Mouse (Mus musculus) ZHBTc4 (cell line): ENCODE measurements at regions not wholly inside any gene's neighbourhood (a gene's known extent, or its start where the extent isn't known, plus 50 kb on each side); places are given as distances from the start of the nearest gene placed in this dataset.
A peak's percentile ranks its signal among the peaks of the same experiment; 100 is the strongest.

Experiments used
- DNase-seq: peaks from one replicate; pipeline ENCODE4 v3.0.0-alpha.2; 2011; ENCODE audit warnings: low read depth, low spot score

DNA sequence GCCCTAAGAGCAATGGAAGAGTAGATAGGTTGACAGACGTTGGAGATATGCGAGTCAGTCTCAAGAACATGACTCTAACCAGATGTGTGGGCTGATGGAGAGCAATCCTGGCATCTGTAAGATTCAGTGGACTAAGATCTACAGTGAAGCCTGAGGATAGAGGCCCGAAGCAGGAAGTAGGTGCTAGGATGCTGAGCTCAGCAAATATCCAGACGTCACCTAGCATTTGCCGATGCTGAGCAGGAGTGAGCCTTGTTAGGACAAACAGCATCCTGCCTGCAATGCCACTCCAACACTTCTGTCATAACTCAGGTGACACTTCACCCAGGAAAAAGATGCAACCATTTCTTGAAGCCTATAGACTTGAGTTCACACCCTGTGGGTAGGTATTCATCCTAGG lies 199.8 kb downstream of the Hs3st3b1 start:
- no peak for DNase-seq

DNA sequence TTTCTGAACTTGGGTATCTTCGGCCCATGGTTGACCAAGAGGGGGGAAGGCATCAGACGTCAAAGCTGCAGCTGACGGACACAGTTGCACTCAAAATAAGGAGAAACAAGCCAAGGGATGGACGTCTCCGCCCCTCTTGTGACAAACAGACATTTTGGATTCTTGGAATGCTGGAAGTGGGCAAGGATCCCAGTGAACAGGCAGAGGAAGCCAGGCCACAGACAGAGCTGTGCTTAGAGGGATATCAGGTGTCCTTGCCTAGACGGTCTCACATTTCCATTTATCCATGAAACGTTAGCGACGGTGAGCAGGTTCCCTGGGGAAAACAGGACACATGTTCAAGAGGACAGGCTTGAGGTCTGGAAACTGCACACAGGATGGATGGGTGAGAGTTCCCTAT lies 191.2 kb downstream of the Hs3st3b1 start:
- no peak for DNase-seq

DNA sequence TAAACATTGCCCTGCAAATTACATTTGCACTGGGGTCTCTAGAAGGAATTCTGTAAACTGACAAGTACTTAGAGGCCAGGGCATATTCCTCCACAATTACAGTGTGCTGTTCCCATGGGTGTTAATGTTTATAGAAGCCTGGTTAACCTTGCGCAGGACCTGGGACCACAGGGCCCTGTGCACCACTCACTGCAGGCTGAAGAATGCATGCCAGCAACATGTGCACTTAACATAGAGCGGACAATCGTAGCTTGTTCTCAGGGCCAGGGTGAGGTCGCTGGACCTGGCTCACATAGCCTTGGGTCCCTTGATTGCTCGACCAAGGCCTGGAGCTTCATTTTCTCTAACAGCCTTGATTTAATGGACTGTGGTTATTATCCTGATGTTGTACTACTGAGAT lies 168.8 kb downstream of the Hs3st3b1 start:
- no peak for DNase-seq

DNA sequence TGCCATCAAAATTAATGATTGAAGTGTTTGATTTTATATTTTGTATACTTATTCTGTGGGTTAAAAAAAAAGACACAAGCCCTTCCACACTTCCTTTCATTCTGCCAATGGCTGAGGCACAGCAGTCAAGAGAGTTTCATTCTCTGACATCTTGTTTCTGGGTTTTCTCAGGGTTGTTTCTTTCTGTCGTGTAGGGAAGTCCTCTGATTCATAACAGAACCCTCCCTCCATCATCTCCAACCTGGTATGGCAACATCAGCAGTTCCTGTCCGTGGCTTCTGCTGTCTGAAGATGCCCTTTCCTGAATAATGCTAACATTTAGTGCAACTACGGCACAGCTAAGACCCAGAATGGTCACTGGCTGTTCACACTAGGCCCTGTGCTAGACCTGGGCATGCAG lies 167.3 kb downstream of the Hs3st3b1 start:
- no peak for DNase-seq

DNA sequence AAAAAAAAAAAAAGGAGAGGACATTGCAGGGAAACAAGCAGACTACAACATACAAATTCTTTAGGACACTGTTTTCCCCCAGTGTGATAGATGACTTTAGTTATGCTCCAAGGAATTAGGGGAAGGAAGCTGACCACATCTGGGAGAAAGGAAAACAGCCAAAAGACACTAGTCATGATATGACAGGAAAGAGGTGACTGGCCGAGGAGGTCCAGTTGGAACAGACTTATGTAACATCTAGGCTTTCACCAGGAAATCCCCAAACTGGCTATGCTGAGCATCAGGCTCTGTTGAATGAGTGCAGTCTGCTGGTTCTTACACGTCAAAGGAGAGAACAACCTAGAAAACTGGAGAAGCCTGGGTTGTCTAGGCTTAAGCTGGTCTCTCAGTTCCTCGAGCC lies 163.8 kb downstream of the Hs3st3b1 start:
- no peak for DNase-seq

DNA sequence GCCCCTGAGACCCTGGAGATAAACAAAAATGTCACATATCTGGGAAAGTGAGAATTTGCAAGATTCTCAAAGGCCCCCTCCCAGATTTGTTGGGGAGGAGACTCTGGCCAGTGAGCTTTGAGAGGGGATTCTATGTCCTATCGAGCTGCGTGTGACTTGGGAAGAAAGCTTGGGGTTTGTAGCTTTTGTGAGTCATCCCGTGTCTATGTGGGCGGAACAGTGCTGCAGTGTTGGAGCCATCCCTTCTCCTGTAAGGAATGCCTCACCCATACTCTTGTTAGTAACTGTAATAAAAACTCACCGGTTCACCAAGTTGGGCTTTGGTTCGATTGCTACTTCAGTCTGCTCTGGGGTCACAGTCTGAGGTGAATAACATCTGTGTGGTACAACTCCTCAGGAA lies 160.5 kb downstream of the Hs3st3b1 start:
- no peak for DNase-seq

DNA sequence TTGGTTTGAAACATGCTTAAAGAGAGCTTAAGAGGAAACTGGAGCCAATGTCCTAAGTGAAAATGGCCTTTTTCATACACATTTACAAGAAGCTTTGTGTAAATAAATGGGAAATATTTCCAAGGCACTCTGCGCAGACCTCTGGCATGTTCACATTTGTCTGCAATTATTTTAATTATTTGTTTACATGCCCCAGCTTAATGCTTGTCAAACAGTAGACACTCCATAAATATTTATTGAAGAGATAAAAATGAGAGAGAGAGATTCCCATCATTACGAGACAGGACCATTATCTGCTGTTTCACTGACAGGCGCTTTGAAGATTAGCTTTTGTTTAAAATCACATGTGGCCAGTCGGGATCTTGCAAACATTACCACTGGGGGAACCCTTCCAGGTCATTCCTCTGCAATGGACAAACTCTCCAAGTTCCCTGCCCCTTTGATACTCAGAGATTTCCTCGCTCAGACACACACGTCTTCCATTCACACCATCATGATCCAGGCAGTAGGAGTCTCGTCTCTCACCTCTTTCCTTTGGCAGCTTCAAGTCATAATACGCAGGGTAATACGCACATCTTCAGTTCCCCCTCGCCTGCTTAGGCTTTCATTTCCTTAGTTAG lies 154.3 kb downstream of the Hs3st3b1 start:
- DNase-seq: no peak

DNA sequence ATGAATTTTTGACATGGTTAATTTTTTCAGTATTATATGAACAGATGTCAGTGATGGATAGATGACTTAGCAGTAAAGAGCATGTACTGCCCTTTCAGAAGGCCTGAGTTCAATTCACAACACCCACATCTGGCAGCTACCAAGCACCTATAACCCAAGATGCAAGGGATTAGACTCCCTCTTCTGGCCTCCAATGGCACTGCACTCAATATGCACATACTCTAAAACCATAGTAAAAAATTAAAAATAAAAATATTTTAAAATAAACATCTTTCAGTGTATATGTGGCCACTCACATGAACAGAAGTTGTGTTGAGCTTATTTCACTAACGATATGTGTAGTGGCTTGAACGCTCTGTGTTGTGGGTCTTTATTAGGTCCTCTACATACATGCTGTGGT lies 152.4 kb downstream of the Hs3st3b1 start:
- peak; percentile 5 for DNase-seq

DNA sequence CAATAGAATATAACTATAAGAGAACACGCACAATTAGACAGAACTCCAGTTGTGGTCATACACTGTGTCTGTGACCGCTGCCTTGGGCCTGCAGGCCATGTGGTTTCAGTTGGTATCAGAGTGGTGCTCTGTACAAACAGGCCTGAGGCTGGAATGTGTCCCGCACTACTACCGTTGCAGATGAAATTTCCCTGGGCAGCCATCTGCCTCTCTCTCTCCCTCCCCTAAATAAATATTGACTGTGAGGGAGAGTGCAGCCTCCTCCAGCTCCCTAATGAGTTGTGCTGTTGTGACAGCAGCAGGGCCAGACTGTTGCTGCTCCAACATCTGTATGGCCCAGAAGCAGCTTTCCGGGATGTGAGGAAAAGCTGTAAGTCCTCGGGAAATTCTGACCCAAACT lies 146.7 kb downstream of the Hs3st3b1 start:
- no peak for DNase-seq

DNA sequence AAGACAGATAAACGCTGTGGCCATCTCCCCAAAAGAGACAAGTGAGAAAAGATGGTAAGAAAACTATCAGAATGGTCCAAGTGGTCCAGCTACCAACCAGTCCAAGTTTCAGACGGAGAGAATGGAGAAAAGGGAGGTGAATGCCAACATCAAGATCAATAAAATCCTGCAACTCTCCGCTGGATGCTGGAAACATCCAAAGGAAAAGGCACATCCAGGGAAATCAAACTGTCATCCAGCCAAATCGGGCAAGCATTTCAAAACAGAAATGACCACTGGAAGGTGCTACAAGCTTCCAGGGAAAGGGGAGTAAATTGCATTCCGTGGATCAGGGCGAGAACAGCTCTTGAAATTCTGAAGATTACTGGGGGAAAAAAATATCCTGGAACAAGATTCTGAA lies 142.7 kb downstream of the Hs3st3b1 start:
- DNase-seq: no peak

DNA sequence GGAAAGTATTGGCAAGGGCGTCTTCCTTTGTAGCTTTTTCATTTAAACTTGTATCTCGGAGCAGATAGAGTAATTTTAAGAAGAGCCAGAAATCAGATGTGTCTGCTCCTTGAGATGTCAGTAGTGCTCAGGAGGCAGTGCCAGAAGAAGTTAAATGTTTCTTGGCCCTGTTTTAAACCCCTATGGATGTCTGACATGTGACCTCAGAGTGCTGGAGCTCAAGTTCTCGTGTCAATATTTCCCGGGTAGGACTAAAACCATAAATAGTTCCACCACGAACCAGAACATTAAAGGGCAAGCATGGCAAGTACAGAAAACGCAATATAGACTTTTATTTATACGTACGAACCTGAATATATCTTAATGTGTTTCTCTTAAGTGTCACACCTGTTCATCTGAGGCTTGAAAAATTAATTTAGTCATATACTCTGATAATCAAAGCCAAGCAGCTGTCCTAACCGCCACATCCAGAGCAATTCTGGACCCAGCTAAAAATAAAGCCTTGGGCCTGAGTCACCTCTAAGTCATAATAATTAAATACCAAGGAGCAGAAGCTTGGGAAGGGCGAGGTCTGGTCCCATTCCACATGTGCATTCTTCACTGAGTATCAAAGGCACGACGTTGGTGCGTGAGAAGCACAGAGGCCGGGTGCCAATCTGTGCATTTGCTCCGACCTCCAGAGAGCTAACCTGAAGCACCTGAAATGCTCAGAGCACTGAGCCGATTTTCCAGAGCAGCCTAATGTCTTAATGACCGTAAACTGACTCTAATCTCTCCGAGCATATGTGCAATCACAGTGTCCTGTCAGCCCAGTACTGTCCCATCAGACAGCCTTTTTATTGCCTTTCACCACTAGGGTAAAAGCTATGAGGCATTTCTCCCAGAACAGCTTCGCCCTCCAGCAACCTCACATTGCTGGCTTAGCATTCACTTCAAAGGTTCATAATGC lies 139.8 kb downstream of the Hs3st3b1 start:
- DNase-seq: peak; percentile 14

DNA sequence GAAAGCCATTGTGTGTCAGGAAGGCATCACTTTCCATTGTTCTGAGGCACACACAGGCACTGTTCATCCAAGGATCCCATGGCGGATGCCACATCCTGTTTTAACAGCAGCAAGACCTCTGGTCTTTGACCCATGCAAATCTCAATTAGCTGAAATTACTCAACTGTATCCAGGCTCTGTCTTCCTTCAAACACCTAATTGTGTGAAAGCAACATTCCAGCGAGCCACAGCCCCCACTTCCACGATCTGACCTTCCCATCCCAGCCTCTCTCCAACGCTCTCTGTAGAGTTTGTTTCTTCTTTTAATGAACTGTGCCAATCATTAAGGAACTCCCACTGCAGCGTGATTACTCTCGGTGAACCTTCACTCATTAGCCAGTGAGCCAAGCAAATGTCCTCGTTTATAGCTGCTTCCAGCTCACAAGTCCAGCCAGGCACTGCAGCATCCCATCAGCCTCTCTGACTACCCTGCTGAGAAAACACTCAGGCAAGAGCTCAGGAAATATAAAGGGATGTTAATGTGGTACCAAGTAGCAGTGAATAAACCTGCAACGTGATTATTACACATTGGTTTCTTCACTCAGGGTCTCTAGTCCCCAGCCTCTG lies 136.7 kb downstream of the Hs3st3b1 start:
- DNase-seq: no peak

DNA sequence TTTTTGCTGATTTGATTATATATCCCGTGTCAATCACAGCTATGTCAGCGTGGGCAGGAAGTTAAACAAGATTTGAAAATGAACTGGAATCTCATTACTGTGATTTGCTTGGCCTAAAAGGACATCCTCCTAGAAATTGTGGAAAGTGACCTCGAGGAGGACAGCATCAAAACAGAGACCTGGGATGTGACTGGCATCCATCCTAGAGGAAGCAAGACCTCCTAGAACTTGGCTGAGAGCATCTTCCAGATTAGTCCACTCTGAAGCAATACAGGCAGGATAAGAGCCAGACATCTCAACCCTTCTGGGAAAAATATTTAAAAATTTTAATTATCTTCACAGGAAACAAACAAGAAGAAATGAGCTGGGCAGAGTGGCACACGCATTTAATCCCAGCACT lies 136.1 kb downstream of the Hs3st3b1 start:
- no peak for DNase-seq

DNA sequence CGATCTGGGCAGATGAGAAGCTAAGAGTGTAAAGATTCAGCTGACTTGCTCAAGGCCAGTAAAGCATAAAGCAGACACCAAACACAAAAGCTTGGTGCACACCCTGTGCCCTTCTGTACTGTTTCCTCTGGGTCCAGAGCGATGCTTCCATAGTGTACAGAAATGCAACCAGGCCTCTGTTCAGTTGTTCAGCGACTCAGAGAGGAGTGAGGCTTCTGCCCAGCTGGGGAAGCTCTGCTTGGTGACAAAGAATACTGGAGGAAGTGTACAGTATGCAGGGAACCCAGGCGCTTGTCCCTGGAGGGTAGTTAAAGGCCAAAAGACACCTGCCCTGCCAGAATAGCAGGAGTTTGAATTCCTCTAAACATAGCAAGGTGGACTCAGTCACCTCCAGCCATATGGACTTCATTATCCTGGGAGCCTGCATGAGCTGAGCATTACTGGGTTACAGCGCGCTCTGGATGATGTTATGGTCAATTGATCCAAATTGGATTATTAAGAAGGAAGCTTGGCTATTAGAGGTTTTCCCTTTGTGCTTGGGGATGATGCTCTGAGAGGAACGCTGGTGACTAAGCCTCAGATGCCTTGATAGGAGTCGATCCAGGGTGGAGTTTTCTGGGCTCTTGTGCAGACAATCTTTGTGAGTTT lies 132.5 kb downstream of the Hs3st3b1 start:
- no peak for DNase-seq

DNA sequence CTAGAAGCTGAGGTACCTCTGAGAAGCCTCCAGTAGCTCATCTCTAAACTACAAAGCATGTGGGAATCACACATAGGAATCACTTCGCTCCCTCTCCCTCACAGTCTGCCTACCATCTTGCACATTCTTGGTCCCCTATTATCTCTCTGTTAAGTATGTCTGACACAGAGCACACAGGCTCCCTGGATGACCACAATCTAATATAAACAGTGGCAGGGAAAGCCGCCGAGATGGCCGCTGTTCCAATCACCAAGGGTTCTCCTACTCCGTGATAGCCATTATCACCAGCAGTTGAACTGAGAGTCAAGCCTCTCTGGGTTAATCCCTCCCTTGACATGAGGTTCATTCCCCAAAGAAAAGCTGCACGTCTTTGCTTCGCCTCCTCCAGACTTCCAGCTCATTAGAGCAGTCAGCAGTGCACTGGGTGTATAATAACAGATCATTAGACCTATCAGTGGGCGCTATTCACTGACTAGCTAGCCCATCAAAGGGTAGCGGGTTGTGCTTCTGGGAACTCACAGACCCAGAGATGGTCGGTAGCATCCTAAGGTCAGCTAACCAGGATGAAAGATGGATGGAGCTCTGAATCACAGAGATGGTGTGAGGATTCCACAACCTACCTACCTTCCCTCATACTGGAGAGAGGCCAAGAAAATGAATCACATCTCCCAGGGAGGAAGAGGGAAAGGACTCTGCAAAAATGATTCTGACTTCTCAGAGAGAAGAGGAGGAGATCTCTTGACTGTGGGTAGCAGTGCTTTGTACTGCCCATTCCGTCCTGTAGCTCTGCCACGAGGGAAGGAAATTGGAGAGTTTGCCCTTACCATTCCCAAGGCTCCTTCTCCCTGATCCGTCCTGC lies 130.9 kb downstream of the Hs3st3b1 start:
- DNase-seq: no peak

DNA sequence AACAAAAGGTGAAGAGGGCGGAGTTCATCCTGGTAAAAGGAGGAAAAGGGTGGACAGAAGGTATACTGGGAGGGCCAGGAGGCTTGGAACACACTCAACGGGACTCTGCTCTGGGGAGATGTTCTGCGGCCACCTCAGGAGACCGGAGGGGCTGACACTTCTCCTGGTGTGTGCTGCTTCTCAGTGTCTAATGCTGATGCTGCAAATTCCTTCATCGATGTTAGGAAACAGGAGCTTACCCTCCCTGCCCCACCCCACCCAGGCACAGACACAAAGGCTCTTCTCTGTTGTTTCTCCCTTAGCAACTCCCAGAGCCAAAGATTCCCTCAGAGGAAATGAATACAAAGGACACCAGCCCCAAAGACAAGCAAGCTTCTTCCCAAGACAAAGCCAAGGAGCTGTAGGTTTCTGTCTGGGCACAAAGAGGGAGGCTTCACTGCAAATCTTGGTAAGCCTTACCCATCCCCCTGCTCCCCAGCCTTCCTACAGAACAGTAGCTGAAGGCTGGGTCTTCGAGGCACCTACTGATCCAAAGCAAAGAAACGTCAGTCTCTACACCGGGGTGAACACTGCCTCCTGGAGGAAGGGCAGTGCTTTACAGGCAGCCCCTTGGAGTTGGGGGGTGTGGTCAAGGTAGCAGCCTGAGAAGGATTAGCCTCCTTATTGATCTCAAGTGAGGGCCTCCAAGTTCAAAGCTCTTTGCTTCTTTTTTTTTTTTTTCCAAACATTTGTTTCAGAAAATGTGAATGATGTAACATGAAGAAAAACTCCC lies 128.2 kb downstream of the Hs3st3b1 start:
- DNase-seq: peak; percentile 87

DNA sequence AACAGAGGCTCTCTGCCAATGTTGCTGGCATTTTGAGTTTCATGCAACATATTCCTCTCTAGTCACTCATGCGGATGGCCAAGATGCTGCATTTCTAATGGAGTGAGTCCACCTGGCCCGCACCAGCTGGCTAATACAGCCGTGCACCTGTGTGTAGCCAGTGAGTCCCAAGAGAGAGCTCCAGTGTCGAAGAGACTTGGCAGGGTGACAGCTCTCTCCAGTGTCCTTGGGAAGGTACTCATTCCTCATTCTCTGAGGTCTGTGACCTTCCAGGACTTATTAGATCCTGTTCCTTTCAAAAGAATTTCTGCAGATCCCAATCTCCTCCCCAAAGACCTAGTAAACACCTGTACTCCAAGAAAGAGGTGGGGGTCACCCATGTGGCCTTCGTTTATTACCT lies 109.9 kb downstream of the Hs3st3b1 start:
- no peak for DNase-seq

DNA sequence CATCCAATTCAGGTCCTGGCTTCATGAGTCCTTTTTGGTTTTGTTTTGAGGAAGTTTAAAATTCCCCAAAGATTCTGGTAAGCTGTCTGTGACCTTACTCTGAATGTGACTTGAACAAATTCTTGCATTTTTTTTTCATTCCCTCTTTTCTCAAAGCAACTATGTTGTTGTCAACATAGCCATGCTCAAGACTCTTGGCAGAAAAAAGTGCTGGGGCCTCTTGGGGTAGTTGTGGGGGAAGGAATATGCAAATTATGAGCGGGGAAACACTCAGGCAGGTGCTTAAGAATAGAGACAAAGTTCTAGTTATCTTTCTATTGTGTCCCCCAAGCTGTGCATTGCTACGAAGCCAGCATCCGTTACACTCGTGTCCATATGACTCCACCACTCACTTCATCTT lies 99.2 kb downstream of the Hs3st3b1 start:
- no peak for DNase-seq

DNA sequence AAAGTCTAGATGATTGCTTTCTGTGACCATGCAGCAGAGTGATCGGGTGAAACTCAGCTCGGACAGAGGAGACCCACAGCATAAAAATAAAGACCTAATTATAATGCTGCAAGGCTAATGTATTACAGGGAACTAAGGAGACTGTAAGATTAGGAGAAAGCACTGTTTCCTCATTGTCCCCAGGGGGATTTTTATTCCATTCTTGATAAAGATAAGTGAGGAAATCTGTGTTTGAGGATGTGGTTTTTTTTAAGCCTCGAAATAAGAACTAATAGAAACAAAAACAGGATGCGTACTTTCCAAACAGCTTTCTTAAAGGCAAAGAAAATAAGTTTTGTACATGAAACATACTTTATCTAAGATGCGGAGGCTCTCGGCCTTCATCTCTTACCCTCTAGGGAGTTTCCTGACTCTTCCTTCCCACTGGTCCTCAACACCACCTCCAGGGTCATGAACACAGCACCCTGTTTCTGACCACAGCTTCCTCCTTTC lies 94.8 kb downstream of the Hs3st3b1 start:
- no peak for DNase-seq

DNA sequence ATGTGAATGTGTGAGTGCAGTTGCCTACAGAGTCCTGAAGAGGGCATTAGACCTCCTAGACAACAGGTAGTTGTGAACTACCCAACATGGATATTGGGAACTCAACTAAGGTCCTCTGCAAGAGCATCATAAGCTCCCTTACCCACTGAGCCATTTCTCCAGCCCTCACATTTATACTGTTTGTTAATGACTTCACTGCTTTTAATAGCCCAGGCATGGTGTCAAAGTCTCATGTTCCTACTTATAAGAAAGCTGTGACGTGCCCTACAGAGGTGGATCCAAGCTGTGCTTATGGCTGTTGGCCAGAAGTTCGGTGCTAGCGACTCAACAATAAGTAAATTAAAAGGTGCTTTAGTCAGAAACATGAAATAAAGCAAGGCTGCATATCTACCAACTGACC lies 88.6 kb downstream of the Hs3st3b1 start:
- DNase-seq: no peak
